Mouse (Mus musculus) neural tube, embryonic 14.5 days (tissue): Measurements from ENCODE around the gene Cfap43. TPM values are rescaled to one million over a fixed set of nuclear protein-coding genes. Genes with fewer than 3 reads are reported as not detected.

Experiments
- ATAC-seq: fragments of 200-750 bp; cut with Nextera tagmentation; 2 replicates; pipeline ENCODE4 v1.8.0; 2017; ENCODE audit warnings: low read depth, mild to moderate bottlenecking, moderate TSS enrichment, moderate library complexity
- H3K27ac ChIP-seq: fragments of 300-500 bp; sonication (generic); 2 replicates; pipeline ENCODE4 v1.5.1; 2014; ENCODE audit warnings: low read depth, mild to moderate bottlenecking, control low read depth, low read length, moderate library complexity, mixed read lengths
- H3K27me3 ChIP-seq: fragments of 300-500 bp; sonication (generic); 2 replicates; pipeline ENCODE4 v1.6.1; 2014; ENCODE audit warnings: low read length; ENCODE audit not compliant: control insufficient read depth, insufficient read depth
- H3K36me3 ChIP-seq: fragments of 300-500 bp; sonication (generic); 2 replicates; pipeline ENCODE4 v1.6.1; 2014; ENCODE audit warnings: low read length, mixed read lengths; ENCODE audit not compliant: control insufficient read depth, insufficient read depth
- H3K4me1 ChIP-seq: fragments of 300-500 bp; sonication (generic); 2 replicates; pipeline ENCODE4 v1.6.1; 2014; ENCODE audit warnings: low read length; ENCODE audit not compliant: control insufficient read depth, insufficient read depth
- H3K4me2 ChIP-seq: fragments of 300-500 bp; sonication (generic); 2 replicates; pipeline ENCODE4 v1.6.1; 2014; ENCODE audit warnings: mild to moderate bottlenecking, low read depth, low read length, control low read depth
- H3K4me3 ChIP-seq: fragments of 300-500 bp; sonication (generic); 2 replicates; pipeline ENCODE4 v1.5.1; 2014; ENCODE audit warnings: low read depth, low read length, control low read depth, mixed read lengths
- H3K9ac ChIP-seq: fragments of 300-500 bp; sonication (generic); replicated peaks from 2 replicates; pipeline ENCODE4 v1.6.1; 2014; ENCODE audit warnings: low read depth, mild to moderate bottlenecking, control low read depth, low read length, mixed read lengths
- H3K9me3 ChIP-seq: fragments of 300-500 bp; sonication (generic); 2 replicates; pipeline ENCODE4 v1.6.1; 2016; ENCODE audit warnings: low read length; ENCODE audit not compliant: control insufficient read depth
- WGBS: fragments of 180-500 bp; shearing (Covaris S2); extraction: QIAGEN DNeasy Blood & Tissue Kit; methylation state at CpG from one replicate; pipeline ENCODE4 v1.1.7; 2014; 5-methylcytosine and 5-hydroxymethylcytosine counted together
- polyA plus RNA-seq: library from polyadenylated mRNA; unstranded; fragments of >200 nt; fragmentation: Nextera tagmentation; extraction: Ambion mirVana; gene quantifications from 2 replicates; pipeline ENCODE4 v1.2.1, GENCODE M21; 2014

Gene Cfap43
- polyA plus RNA-seq, 1 experiment from 2014 or later: 1.7 TPM

DNA sequence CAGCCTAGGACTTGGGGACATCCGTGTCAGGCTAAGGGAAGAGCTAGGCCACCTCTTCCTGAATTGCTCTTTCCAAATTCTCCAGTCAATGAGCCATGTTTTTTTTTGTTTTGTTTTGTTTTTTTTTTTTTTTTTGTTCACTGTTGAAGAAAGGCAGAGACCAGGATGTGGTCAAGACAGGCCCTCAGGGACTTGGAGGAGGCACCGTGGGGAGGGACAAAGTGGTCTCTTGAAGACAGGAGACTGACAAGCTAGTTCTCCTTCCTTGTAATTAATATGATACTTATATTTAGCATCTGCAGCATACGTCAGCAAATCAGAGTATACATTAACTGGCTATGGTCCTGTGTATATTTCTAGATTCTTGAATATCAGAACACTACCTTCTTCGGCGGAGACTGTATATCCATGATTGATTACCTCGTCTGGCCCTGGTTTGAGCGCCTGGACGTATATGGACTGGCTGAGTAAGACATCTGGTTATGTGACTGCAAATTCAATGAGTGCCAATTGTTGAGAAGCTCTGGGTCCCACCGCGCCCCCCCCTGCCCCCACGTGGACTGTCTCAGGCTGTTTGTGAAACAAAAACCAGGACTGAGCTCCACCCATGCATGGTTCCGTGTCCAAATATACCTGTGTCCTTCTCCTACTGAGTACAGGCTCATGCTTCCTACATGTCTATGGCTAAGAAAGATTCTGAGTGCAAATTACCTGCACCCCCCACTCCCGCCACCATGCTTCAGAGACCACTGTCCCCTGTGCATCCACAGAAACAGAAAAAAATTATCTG lies 34.6 kb downstream of the Cfap43 start:
- WGBS: 76% methylated on average over 13 of the region's 13 CpGs
- Histone ChIP-seq H3K36me3 (no peaks in the 10 kb centered on the region), H3K27ac (no peak overlapping the region), H3K4me1 (no peaks in the 10 kb centered on the region), H3K9me3 (no peaks in the 10 kb centered on the region), H3K27me3 (no peaks in the 10 kb centered on the region), H3K4me2 (no peak overlapping the region), H3K4me3 (no peak overlapping the region), H3K9ac (no peak overlapping the region)
- ATAC-seq: no peak

DNA sequence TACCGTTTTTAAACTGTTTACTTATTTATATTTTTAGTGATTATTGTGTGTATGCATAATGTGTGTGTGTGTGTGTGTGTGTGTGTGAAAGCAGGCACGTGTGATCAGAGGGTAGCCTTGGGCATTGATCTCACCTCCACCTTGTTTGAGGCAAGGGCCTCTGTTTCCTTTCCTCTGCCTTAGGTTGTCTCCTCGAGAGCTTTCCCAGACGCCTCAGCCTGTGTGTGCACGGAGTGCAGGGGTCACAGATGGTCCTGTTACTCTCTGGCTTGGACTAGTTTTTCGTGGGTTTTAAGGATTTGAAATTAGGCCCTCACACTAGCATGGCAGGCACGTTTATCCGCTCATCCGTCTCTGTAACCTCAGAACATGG lies 36.2 kb downstream of the Cfap43 start:
- H3K9ac ChIP-seq: no peak overlapping the region
- WGBS: 65% methylated on average over 9 of the region's 9 CpGs
- no peaks in the 10 kb centered on the region for H3K27me3 ChIP-seq
- no peak overlapping the region for H3K27ac ChIP-seq
- no peaks in the 10 kb centered on the region for H3K4me1 ChIP-seq
- no peaks in the 10 kb centered on the region for H3K9me3 ChIP-seq
- peak; percentile 21; the same call in 1 of the 2 replicates for ATAC-seq
- H3K4me3 ChIP-seq: no peak overlapping the region
- H3K36me3 ChIP-seq: no peaks in the 10 kb centered on the region
- H3K4me2 ChIP-seq: no peak overlapping the region

DNA sequence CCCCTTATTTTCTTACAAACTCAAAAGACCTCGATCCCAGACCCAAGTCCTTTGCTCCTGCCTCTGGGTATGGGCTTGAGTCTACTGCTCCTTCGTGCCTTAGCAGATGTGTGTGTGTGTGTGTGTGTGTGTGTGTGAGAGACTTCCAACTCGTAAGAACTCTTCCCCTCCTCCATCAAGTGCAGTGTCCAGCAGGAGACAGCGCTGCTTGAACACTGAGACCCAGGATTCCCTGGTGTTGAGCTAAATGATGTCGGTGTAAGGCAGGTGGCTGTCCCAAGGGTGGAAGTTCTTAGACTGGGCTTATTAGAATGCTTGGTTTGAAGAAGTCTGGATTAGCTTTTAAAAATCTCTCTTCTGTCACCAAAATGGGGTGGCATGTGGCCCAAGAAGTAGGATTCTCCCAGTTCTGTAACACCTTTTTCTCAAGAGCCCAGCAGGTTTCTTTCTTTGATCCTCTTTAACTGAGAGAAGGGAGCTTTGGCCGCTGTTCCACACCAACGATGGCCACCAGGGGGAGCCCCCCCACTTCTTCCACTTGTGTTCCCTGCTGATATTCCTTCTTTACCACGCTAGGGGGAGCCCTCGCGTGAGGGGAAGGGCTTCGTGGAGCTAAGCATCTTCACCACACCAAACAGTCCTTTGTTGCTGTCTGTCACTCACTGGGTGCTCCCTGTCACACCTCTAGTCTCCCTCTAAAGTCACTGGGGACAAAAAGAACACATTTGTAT lies 36.8 kb downstream of the Cfap43 start:
- Histone ChIP-seq H3K4me2 (no peak overlapping the region), H3K9me3 (no peaks in the 10 kb centered on the region), H3K9ac (no peak overlapping the region), H3K27me3 (no peaks in the 10 kb centered on the region), H3K4me3 (no peak overlapping the region), H3K36me3 (no peaks in the 10 kb centered on the region), H3K27ac (no peak overlapping the region), H3K4me1 (no peaks in the 10 kb centered on the region)
- peak; percentile 81; the same call in 1 of the 2 replicates for ATAC-seq
- WGBS: 29% methylated on average over 11 of the region's 11 CpGs

DNA sequence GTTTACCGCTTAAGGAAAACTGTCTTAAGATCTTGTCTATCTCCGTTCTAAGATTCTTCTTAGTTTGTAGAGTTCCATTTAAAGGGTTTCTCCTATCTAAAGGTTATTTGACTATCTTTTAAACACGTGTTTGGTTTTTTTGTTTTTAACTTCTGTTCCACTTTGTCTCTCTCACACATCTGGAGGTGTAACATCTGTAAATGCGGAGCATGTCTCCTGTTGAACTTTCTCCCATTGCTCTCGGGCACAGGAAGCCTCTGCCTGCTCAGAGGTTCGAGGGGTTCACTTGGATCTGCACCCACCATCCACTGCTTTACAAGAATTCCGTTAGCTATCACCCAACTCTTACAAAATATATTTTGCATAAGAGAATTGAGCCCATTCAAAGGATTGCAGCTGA lies 37.5 kb downstream of the Cfap43 start:
- WGBS: 86% methylated on average over 7 of the region's 7 CpGs
- Histone ChIP-seq H3K9me3 (no peaks in the 10 kb centered on the region), H3K36me3 (no peaks in the 10 kb centered on the region), H3K4me3 (no peak overlapping the region), H3K27ac (no peak overlapping the region), H3K4me1 (no peaks in the 10 kb centered on the region), H3K27me3 (no peaks in the 10 kb centered on the region), H3K4me2 (no peak overlapping the region), H3K9ac (no peak overlapping the region)
- ATAC-seq: no peak

DNA sequence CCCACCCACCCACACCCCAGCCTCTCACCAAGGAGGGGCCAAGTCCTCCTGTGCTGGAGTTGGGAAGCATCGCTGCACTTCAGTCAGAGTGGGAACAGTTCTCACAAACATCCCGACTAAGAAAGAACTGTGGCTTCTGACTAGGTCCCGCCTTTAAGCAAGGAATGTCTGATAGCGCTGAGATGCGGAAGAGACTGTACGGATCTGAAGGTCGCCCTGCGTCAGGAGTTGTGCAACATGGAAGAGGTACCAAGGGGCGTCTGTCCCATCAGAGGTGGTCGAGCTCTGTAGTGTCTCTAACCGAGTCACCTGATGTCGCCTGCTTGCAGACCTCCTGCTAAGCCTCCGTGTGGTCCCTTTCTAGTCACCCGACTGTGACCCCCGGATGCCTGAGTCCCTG lies 42.8 kb downstream of the Cfap43 start:
- Histone ChIP-seq H3K4me2 (no peak overlapping the region), H3K27me3 (no peaks in the 10 kb centered on the region), H3K27ac (no peak overlapping the region), H3K9ac (no peak overlapping the region), H3K4me3 (no peak overlapping the region), H3K4me1 (no peaks in the 10 kb centered on the region), H3K9me3 (no peaks in the 10 kb centered on the region), H3K36me3 (no peaks in the 10 kb centered on the region)
- WGBS: 84% methylated on average over 15 of the region's 15 CpGs
- no peak for ATAC-seq

DNA sequence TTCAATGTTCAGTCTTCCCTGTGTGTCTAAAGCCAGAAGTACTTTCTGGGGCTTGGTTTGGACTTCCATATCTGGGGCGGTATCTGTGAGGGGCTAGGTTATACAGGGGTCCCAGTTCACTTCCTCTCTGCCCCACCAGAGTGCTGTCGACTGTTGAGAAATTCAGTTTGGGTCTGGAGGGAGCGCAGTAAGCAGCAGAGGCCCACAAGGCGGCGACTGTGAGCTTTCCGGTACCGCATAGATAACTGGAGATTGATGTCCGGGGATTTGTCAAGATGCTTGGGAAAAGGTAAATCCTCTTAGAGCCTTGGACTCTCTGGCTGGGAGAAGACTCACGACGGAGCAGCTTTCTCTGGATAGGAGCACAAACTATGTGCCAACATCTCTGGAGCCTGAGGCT lies 47.6 kb downstream of the Cfap43 start:
- 31% methylated on average over 10 of the region's 10 CpGs for WGBS
- Histone ChIP-seq H3K9me3 (no peaks in the 10 kb centered on the region), H3K36me3 (no peaks in the 10 kb centered on the region), H3K27ac (no peak overlapping the region), H3K4me1 (no peaks in the 10 kb centered on the region), H3K4me2 (no peak overlapping the region), H3K4me3 (no peak overlapping the region), H3K27me3 (no peaks in the 10 kb centered on the region), H3K9ac (no peak overlapping the region)
- ATAC-seq: no peak

DNA sequence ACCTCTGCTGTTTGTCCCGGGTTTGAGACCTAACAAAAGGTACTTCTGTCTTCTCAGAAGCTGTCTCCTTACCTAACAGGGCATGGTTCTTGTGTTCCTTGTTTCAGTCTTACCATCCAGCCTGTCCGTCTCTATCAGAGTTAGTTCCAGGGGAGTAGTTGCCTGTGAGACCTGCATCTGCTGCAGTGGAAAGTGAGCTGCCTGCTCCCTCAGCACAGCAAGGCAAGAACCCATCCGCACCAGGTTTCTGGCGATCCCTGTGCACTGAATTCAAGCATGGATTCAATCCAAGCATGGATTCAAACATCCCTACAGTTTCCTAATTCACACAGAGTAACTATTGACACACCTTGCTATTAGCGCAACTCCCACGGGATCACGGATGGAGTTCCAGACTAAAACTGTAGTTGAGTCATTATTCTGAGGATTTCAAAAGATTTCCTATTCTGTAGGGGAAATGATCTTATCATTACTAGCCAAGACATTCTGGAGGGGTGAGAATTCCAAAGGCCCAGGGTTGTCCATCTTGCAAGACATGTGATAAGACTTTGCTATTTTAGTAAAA lies 48.9 kb downstream of the Cfap43 start:
- H3K36me3 ChIP-seq: no peaks in the 10 kb centered on the region
- no peak for ATAC-seq
- WGBS: 79% methylated on average over 7 of the region's 7 CpGs

DNA sequence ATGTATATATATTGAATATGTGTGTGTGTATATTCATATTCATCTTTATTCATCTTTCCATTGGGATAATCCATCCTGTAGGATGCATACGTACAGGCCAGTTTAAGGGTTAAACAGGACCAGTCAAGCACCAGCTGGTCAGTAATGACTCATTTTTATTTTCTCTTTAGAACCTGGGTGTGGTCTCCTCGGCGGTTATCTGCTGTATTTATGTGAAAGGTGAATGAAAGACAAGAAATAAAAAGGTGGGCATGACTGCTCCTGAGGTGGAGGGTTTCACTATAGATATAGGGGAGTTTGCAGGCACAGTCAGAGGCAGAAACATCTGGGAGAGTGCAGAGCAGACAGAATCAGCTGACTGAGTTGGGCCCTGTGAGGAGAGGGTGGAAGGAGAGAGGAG lies 49.6 kb downstream of the Cfap43 start:
- 61% methylated on average over 3 of the region's 3 CpGs for WGBS
- Histone ChIP-seq H3K36me3 (no peaks in the 10 kb centered on the region), H3K27me3 (no peaks in the 10 kb centered on the region), H3K4me1 (0 out of 2 replicates have a peak, but pooled peaks cover 3% of the 10 kb centered on the region), H3K27ac (no peak overlapping the region), H3K4me2 (no peak overlapping the region), H3K4me3 (no peak overlapping the region), H3K9me3 (no peaks in the 10 kb centered on the region), H3K9ac (no peak overlapping the region)
- no peak for ATAC-seq

More for the DNA sequence above, 48.9 kb downstream of the Cfap43 start:
- Histone ChIP-seq H3K9ac (no peak overlapping the region), H3K27me3 (no peaks in the 10 kb centered on the region), H3K27ac (no peak overlapping the region), H3K4me1 (no peaks in the 10 kb centered on the region), H3K9me3 (no peaks in the 10 kb centered on the region), H3K4me3 (no peak overlapping the region), H3K4me2 (no peak overlapping the region)

DNA sequence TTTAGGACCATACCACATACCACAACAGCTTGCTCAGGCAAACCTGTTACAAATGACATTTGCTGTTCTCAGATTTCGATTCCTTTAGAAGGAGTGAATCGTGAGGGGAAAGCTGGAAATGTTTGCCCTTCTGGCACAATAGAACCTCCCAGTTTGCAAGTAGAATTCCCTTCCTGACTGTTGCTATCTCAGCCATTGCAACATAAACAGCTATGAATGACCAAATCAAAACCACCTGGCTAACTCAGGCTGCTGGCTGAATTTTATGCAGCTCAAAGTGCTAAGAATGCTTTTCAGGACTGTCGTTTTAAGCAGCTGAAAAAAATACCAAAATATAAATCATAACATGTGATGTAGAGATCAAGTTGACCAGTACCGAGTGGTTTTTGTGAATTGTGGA lies 50.1 kb downstream of the Cfap43 start:
- Histone ChIP-seq H3K27me3 (no peaks in the 10 kb centered on the region), H3K4me2 (no peak overlapping the region), H3K9me3 (no peaks in the 10 kb centered on the region), H3K4me3 (no peak overlapping the region), H3K27ac (no peak overlapping the region), H3K36me3 (no peaks in the 10 kb centered on the region), H3K4me1 (0 out of 2 replicates have a peak, but pooled peaks cover 3% of the 10 kb centered on the region), H3K9ac (no peak overlapping the region)
- ATAC-seq: no peak
- 75% methylated on average over 4 of the region's 4 CpGs for WGBS
